Mouse (Mus musculus) neural tube, embryonic 14.5 days (tissue): ENCODE data around the gene Dyrk3. TPM values are rescaled to one million over a fixed set of nuclear protein-coding genes. Genes with fewer than 3 reads are reported as not detected.

Experiments used
- ATAC-seq: fragments of 200-750 bp; cut with Nextera tagmentation; 2 replicates; pipeline ENCODE4 v1.8.0; 2017; ENCODE audit warnings: low read depth, mild to moderate bottlenecking, moderate TSS enrichment, moderate library complexity
- H3K27ac ChIP-seq: fragments of 300-500 bp; sonication (generic); 2 replicates; pipeline ENCODE4 v1.5.1; 2014; ENCODE audit warnings: low read depth, mild to moderate bottlenecking, control low read depth, low read length, moderate library complexity, mixed read lengths
- H3K27me3 ChIP-seq: fragments of 300-500 bp; sonication (generic); 2 replicates; pipeline ENCODE4 v1.6.1; 2014; ENCODE audit warnings: low read length; ENCODE audit not compliant: control insufficient read depth, insufficient read depth
- H3K36me3 ChIP-seq: fragments of 300-500 bp; sonication (generic); 2 replicates; pipeline ENCODE4 v1.6.1; 2014; ENCODE audit warnings: low read length, mixed read lengths; ENCODE audit not compliant: control insufficient read depth, insufficient read depth
- H3K4me1 ChIP-seq: fragments of 300-500 bp; sonication (generic); 2 replicates; pipeline ENCODE4 v1.6.1; 2014; ENCODE audit warnings: low read length; ENCODE audit not compliant: control insufficient read depth, insufficient read depth
- H3K4me2 ChIP-seq: fragments of 300-500 bp; sonication (generic); 2 replicates; pipeline ENCODE4 v1.6.1; 2014; ENCODE audit warnings: mild to moderate bottlenecking, low read depth, low read length, control low read depth
- H3K4me3 ChIP-seq: fragments of 300-500 bp; sonication (generic); 2 replicates; pipeline ENCODE4 v1.5.1; 2014; ENCODE audit warnings: low read depth, low read length, control low read depth, mixed read lengths
- H3K9ac ChIP-seq: fragments of 300-500 bp; sonication (generic); replicated peaks from 2 replicates; pipeline ENCODE4 v1.6.1; 2014; ENCODE audit warnings: low read depth, mild to moderate bottlenecking, control low read depth, low read length, mixed read lengths
- H3K9me3 ChIP-seq: fragments of 300-500 bp; sonication (generic); 2 replicates; pipeline ENCODE4 v1.6.1; 2016; ENCODE audit warnings: low read length; ENCODE audit not compliant: control insufficient read depth
- WGBS: fragments of 180-500 bp; shearing (Covaris S2); extraction: QIAGEN DNeasy Blood & Tissue Kit; methylation state at CpG from one replicate; pipeline ENCODE4 v1.1.7; 2014; 5-methylcytosine and 5-hydroxymethylcytosine counted together
- polyA plus RNA-seq: library from polyadenylated mRNA; unstranded; fragments of >200 nt; fragmentation: Nextera tagmentation; extraction: Ambion mirVana; gene quantifications from 2 replicates; pipeline ENCODE4 v1.2.1, GENCODE M21; 2014

Dyrk3 gene
- polyA plus RNA-seq, 1 experiment from 2014 or later: 12.6 TPM

DNA sequence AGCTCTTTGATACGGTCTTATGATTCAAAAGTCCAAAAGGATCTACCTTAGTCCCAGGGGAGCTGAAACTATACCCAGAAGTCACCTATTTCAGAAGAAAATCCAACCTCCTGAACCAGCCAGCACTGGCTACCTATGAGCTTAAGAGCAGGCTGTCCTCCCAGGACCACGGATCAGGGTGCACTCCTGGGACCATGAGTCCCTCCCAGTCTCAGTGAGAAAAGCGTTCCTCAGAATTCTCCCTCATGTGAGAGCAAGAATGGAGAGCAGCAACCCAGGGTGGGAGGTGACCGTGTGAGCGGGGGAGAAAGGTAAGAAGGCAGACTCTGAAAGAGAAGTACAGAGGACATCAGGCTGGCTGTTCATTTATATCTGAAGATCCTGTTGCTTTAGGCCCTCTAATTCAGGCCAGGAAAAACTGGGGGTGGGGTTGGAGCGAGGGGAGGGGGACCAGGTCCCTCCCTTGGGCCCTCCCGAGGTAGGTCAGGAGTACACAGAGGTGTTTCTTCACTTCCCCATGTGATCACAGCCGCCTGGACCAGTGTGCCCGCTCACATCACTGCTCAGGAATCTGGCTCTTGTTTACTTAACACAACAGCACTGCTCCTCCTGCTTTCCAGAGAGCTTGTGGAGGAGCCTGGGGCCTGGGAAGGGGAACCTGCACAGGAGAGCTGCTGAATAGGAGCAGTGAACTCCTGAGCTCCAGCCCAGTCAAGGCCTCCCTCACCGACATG is 30.4 kb downstream of the Dyrk3 start:
- Histone ChIP-seq H3K27ac (no peak overlapping the region), H3K4me2 (no peak overlapping the region), H3K4me3 (no peak overlapping the region), H3K9me3 (no peaks in the 10 kb centered on the region), H3K27me3 (no peaks in the 10 kb centered on the region), H3K9ac (no peak overlapping the region), H3K36me3 (no peaks in the 10 kb centered on the region), H3K4me1 (no peaks in the 10 kb centered on the region)
- no peak for ATAC-seq
- WGBS: 66% methylated on average over 10 of the region's 10 CpGs

DNA sequence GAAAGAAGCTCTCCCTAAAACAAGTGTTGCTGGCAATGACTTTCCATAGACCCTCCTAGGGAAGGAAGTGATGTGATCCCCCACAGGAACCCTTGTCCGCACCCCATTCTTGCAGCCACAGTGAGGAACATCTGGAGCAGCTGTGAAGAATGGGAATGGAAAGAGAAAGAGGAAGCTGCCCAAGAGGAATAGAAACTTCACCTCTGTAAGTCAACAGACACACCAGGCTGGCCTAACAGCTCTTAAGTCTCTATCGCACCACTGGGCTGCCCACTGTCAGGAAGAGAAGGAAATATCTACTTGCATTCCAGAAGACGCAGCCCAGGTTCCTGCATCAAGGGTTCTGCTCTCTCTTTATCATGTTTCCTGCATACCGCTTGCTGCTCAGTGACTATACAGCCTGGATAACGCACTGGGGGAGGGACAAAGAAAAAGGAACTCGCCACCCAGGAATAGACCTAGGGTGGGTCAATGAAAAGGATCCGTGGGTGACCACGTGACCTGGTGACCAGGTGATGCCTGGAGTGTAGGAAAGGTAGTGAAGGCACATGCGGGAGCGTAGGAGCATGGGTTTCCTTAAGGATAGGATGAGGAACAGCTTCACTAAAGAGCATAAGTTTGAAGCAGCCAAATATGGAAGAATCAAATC is 34.2 kb downstream of the Dyrk3 start:
- no peaks in the 10 kb centered on the region for H3K36me3 ChIP-seq
- H3K4me3 ChIP-seq: no peak overlapping the region
- no peaks in the 10 kb centered on the region for H3K4me1 ChIP-seq
- H3K9ac ChIP-seq: no peak overlapping the region
- ATAC-seq: no peak
- WGBS: 85% methylated on average over 10 of the region's 10 CpGs
- H3K9me3 ChIP-seq: no peaks in the 10 kb centered on the region
- no peaks in the 10 kb centered on the region for H3K27me3 ChIP-seq
- no peak overlapping the region for H3K27ac ChIP-seq
- H3K4me2 ChIP-seq: no peak overlapping the region

DNA sequence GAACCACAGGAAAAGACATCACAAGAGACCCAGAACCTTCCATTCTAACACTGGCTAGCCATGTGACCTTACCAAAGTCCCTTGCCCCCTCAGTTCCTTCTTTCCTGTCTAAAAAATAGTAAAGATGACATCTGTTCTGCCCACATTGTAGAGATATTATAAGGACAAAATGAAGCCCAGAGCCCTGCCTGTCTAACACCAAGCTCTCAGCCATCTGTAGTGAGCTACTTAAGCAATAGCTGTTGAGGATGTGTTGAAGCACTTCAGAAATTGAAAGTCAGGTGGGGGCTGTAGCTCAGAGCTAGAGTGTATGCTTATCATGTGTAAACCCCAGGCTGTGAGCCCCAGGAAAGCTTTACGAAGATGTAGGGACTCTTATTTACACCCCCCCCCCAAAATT is 37.3 kb downstream of the Dyrk3 start:
- Histone ChIP-seq H3K4me3 (no peak overlapping the region), H3K36me3 (no peaks in the 10 kb centered on the region), H3K4me2 (no peak overlapping the region), H3K4me1 (peaks cover 9% of the 10 kb centered on the region; the same call in 1 of the 2 replicates), H3K9me3 (no peaks in the 10 kb centered on the region), H3K9ac (no peak overlapping the region), H3K27me3 (no peaks in the 10 kb centered on the region), H3K27ac (no peak overlapping the region)
- 89% methylated on average over 1 of the region's 1 CpGs for WGBS
- ATAC-seq: no peak

DNA sequence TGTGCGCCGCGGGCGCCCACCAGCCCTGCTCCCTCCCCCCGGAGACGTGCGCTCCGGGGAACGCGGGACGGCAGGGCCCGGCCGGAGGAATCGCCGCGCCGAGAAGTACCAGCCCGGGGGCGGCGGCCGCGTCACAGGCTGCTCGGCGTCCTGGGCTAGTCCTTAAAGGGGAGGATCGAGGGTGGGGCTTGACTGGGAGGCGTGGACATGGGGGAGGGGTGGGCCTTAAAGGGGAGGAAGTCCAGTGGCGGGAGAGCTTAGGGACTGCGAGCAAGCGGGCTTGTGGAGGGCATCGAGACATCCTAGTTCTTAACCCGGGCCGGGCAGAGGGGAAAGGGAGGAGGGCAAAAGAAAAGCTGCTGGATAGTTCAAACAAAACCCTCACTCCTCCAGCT is 40.4 kb downstream of the Dyrk3 start, which contains the start of gene Mapkapk2:
TSS of gene Mapkapk2 (minus strand) at position 127 of the 395 bp plus-strand sequence.
- Histone ChIP-seq H3K4me3 (peak within 1 kb of the TSS; percentile 83), H3K4me1 (peaks cover 22% of the 10 kb centered on the region), H3K27ac (peak within 1 kb of the TSS; percentile 75), H3K4me2 (peak within 1 kb of the TSS; percentile 83), H3K36me3 (no peaks in the 10 kb centered on the region), H3K27me3 (no peaks in the 10 kb centered on the region), H3K9me3 (no peaks in the 10 kb centered on the region), H3K9ac (peak within 1 kb of the TSS; percentile 81)
- WGBS: 0% methylated on average over 15 of the region's 32 CpGs
- peak; percentile 96 for ATAC-seq

DNA sequence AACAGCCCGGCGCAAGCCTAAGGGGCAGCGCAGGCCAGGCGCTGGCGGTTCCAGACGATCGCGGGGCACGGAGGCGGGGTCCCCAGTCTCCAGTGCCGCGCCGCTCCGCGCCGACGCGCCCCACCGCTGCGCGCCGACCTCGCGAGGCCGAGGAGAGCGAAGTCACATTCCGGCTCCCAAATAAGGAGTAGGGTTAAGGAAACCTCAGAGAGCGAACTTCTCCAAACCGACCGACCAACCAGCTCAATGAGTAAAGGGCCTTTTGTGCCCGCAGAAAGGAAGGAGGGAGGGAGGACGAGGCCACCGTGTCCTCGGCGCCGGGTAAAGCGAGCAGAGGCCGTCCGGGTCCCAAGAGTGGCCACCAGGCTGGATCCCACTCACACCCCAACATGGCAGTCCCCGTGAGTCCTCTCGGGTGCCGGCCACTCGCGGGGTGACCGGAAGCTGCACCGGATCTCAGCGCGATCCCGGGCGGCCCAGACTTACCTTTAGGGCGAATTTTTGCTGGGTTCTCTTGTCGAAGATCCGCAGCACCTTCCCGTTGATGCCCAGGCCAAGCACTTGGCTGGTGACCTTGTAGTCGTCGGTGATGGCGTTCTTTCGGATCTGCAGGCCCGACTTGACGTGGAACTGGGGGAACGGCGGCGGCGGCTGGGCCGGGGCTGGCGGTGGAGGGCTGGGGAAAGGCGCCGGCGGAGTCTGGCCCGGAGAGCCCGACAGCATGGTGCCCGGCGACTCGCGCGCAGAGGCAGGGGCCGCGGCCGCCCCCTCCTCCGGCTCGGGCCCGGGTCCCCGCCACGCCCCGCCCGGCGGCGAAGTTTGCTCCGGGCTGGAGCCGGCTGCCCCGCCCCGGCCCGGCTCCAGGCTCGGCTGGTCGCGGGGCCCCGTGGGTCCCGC is 41.1 kb downstream of the Dyrk3 start:
- under 1% methylated on average over 77 of the region's 98 CpGs for WGBS
- H3K9me3 ChIP-seq: no peaks in the 10 kb centered on the region
- ATAC-seq: peak; percentile 67
- H3K36me3 ChIP-seq: no peaks in the 10 kb centered on the region
- no peaks in the 10 kb centered on the region for H3K27me3 ChIP-seq
- H3K4me3 ChIP-seq: peak overlapping the region; percentile 83
- H3K4me1 ChIP-seq: peaks cover 22% of the 10 kb centered on the region
- H3K27ac ChIP-seq: peak overlapping the region; percentile 75
- H3K9ac ChIP-seq: peak overlapping the region; percentile 81
- peak overlapping the region; percentile 83 for H3K4me2 ChIP-seq

DNA sequence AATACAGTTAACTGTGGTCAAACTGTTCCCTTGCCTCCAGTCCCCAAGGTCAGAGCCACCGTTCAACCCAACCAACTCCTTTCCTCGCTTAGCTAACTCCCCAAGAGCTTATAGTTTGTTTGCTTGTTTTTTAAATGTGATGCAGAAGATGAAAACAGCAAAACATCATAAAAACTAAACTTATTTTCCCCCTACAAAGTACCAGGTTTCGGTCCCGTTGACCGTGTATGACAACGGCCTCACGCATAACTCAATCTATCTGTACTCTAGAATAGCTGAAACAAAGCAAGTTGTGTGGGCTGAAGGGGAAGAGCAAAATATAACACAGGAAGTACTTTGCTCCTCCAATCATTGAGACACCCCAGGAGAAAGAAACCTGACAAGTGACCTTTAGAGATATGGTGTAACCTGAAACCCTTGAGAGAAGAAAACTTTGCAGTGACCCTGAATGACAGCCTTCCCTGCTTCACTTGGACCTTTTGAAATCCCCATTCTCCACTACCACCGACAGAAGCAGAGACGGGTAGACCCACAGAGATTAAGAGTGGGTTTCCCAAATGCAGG is 41.9 kb downstream of the Dyrk3 start:
- no peaks in the 10 kb centered on the region for H3K27me3 ChIP-seq
- H3K9ac ChIP-seq: peak overlapping the region; percentile 81
- no peaks in the 10 kb centered on the region for H3K9me3 ChIP-seq
- H3K4me3 ChIP-seq: peak overlapping the region; percentile 83
- no peak for ATAC-seq
- peaks cover 22% of the 10 kb centered on the region for H3K4me1 ChIP-seq
- WGBS: 27% methylated on average over 9 of the region's 9 CpGs
- peak overlapping the region; percentile 83 for H3K4me2 ChIP-seq
- H3K36me3 ChIP-seq: no peaks in the 10 kb centered on the region
- peak overlapping the region; percentile 75 for H3K27ac ChIP-seq

DNA sequence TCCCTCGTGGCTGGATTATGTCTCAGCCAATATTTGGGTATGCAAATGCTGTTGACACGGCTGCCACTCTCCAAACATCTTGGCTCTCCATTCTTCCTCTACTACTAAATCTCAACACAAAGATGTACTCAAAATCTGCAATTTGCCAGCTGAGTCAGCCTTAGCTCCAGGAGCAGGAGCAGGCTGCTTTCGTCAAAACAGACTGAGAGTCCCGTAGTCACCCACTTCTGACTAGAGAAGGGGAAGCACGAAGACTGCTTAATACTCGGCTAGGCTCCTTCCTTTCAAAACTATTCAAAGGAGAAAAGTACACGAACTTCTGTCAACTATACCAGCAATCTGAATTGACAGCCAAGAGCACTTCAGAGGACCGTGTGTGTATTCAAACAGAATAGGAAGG is 42.6 kb downstream of the Dyrk3 start:
- Histone ChIP-seq H3K9ac (no peak overlapping the region), H3K9me3 (no peaks in the 10 kb centered on the region), H3K4me3 (peak overlapping the region; percentile 83), H3K4me1 (peaks cover 22% of the 10 kb centered on the region), H3K27me3 (no peaks in the 10 kb centered on the region), H3K4me2 (peak overlapping the region; percentile 83), H3K27ac (no peak overlapping the region), H3K36me3 (no peaks in the 10 kb centered on the region)
- ATAC-seq: no peak
- 26% methylated on average over 8 of the region's 8 CpGs for WGBS

DNA sequence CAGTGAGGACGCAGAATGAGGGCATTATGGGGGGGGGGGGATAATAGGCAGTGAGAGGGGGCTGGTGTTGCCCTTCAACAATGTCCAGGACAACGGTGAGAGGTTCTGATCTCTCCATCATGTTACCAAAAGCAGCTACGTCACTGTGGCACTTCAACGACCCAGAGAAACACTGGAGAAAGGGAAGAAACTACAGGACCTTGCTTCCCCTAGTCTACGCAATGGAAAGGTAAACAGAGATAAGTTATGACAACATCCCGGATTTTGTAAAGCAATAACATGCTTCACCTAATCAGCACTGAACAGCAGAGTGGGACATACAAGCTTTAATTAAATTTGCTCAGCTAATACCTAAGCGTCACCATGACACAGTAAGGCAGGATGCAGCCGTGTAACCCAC is 44.3 kb downstream of the Dyrk3 start:
- Histone ChIP-seq H3K4me3 (no peak overlapping the region), H3K27me3 (no peaks in the 10 kb centered on the region), H3K36me3 (no peaks in the 10 kb centered on the region), H3K9me3 (no peaks in the 10 kb centered on the region), H3K4me2 (no peak overlapping the region), H3K27ac (no peak overlapping the region), H3K9ac (no peak overlapping the region), H3K4me1 (peaks cover 22% of the 10 kb centered on the region)
- no peak for ATAC-seq
- WGBS: 79% methylated on average over 8 of the region's 8 CpGs
